Mouse (Mus musculus): ENCODE results near the gene Egfr. TPM values are rescaled to one million over a fixed set of nuclear protein-coding genes. Genes with fewer than 3 reads are reported as not detected.

Egfr gene
- total and polyA plus RNA-seq, 3 experiments = 0.26 TPM; not detected in 2

DNA sequence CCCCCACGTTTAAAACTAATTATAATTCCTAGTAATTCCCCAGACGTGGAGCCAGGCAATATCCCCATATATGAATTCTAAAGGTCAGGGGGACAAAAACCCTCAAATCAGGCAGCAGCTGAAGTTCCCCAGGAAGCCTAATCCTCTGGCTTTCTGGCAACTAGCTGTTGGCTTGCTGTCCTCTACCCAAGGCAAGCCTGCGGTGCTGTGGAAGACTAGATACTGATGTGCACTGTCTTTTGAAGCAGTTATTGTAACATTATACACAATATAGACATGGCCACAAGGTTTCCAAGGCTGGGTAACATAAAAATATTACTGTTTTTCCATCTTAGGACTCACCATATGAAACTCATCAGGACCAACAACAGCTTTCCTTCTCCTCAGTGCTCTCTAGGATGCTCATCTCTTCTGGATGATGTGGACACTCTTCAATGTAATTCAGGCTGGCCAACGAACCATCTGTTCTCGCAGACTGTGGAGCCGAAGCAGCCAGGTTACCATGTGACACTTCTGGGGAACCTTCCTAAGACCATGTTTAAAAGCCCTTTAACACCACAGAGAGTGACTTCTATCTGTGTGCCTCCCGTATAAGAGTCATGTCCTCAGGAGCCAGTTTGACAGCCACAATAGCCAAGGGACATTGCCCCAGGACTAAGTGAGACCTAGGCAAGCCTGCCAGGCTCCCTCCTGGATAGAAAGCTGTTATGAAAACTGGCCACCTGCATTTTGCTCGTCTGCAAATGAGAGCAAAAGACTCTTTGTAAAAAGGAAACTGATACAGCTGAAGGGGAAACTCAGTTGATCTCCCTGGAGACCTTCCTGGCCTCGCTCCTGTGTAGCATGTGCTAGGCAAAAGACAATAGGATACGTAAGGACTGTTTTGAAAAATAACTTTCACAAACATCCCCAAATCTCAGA is 11.1 kb upstream of the Egfr start:
- H3K4me3 ChIP-seq (replicated peaks in 1 of 3; ENCODE audit: low read depth in 2 of 3, low read length in 2 of 3, poor library complexity in 1 of 3) = no peak overlapping the region
- peak overlapping the region; percentile 21 for H3K4me2 ChIP-seq (ENCODE audit: insufficient read depth, low read depth, poor library complexity, severe bottlenecking)
- H3K9me3 ChIP-seq (replicated peaks; ENCODE audit: low read length) = no peaks in the 10 kb centered on the region
- no peaks in the 10 kb centered on the region for H3K36me3 ChIP-seq (replicated peaks in 1 of 2; ENCODE audit: control insufficient read depth in 1 of 2, insufficient read depth in 1 of 2, low read length in 1 of 2)
- in situ Hi-C loops (cut with MboI; ENCODE audit: low pct_ligation_motif_present, low pct_unique_long_range_greater_than_20kb, low sequenced_read_pairs) = loop anchor here (25.0 kb wide), 1 partner anchor 196 kb away; no protein-coding TSS in a partner anchor
- dilution Hi-C loops (cut with MboI; ENCODE audit: extremely low pct_ligation_motif_present, extremely low pct_unique_long_range_greater_than_20kb, low sequenced_read_pairs) = no loop called here
- H3K79me2 ChIP-seq (replicated peaks; ENCODE audit: control insufficient read depth, extremely low read depth, insufficient read depth, poor library complexity, severe bottlenecking) = no peaks in the 10 kb centered on the region
- peaks cover 2 to 19% of the 10 kb centered on the region in 2 experiments for H3K4me1 ChIP-seq (ENCODE audit: control insufficient read depth in 1 of 2, insufficient read depth in 2 of 2)
- TF ChIP-seq BHLHE40 (IDR thresholded peaks at IDR 0.05; ENCODE audit: low read depth, low read length) (peak; percentile 88), ZKSCAN1 (IDR thresholded peaks at IDR 0.05; ENCODE audit: borderline replicate concordance, low read depth, low read length) (no peak), USF2 (conservative IDR thresholded peaks at IDR 0.05; ENCODE audit: low read depth, low read length) (no peak), POLR2AphosphoS2 (IDR thresholded peaks at IDR 0.05; ENCODE audit: low read depth, low read length) (no peak), MAZ (IDR thresholded peaks at IDR 0.05; ENCODE audit: low read depth, low read length) (no peak), NELFE (IDR thresholded peaks at IDR 0.05; ENCODE audit: low read depth, low read length) (no peak), JUN (IDR thresholded peaks at IDR 0.05; ENCODE audit: insufficient read depth, low read depth, low read length) (no peak), JUND (conservative IDR thresholded peaks at IDR 0.05; ENCODE audit: low read depth, low read length) (no peak), CHD1 (IDR thresholded peaks at IDR 0.05; ENCODE audit: low read depth, low read length) (no peak), MAX (IDR thresholded peaks at IDR 0.05; ENCODE audit: low read length) (peak; percentile 98), UBTF (IDR thresholded peaks at IDR 0.05; ENCODE audit: low read depth, low read length) (no peak), MAFK (IDR thresholded peaks at IDR 0.05; ENCODE audit: insufficient replicate concordance, low read length) (no peak; the same call in 1 of the 2 replicates), ELF1 (IDR thresholded peaks at IDR 0.05; ENCODE audit: low read depth, low read length) (0 out of 2 replicates have a peak, but pooled peaks have one; percentile 8), EP300 (IDR thresholded peaks at IDR 0.05; ENCODE audit: low read length) (peak; percentile 89), KAT2A (IDR thresholded peaks at IDR 0.05; ENCODE audit: insufficient replicate concordance, low read length) (no peak), TBP (conservative IDR thresholded peaks at IDR 0.05; ENCODE audit: low read depth, low read length) (no peak), MXI1 (IDR thresholded peaks at IDR 0.05; ENCODE audit: low read depth, low read length) (no peak), IRF4 (IDR thresholded peaks at IDR 0.05; ENCODE audit: low read depth, low read length) (peak; percentile 92), HCFC1 (IDR thresholded peaks at IDR 0.05; ENCODE audit: low read depth, low read length) (no peak), RAD21 (IDR thresholded peaks at IDR 0.05; ENCODE audit: low read depth, low read length) (no peak; the same call in none of the 2 replicates), TCF12 (IDR thresholded peaks at IDR 0.05; ENCODE audit: low read depth, low read length) (peak; percentile 80), RCOR1 (conservative IDR thresholded peaks at IDR 0.05; ENCODE audit: low read depth, low read length) (0 out of 2 replicates have a peak, but pooled peaks have one; percentile 62), ZMIZ1 (IDR thresholded peaks at IDR 0.05; ENCODE audit: low read depth, low read length) (no peak), POLR2A (IDR thresholded peaks at IDR 0.05; ENCODE audit: low read depth, low read length) (no peak), CTCF (conservative IDR thresholded peaks at IDR 0.05 in 1 of 2, IDR thresholded peaks at IDR 0.05 in 1 of 2; ENCODE audit: low read depth in 2 of 2, low read length in 2 of 2) (no peak), CHD2 (IDR thresholded peaks at IDR 0.05; ENCODE audit: low read length) (no peak), E2F4 (IDR thresholded peaks at IDR 0.05; ENCODE audit: insufficient replicate concordance, low read depth, low read length) (no peak), MYC (IDR thresholded peaks at IDR 0.05; ENCODE audit: low read depth, low read length) (peak; percentile 91), ETS1 (conservative IDR thresholded peaks at IDR 0.05; ENCODE audit: low read depth, low read length) (peak; percentile 83), NRF1 (IDR thresholded peaks at IDR 0.05; ENCODE audit: low read depth, low read length) (no peak), ZNF384 (IDR thresholded peaks at IDR 0.05; ENCODE audit: low read depth, low read length) (no peak), ZC3H11A (IDR thresholded peaks at IDR 0.05; ENCODE audit: low read depth, low read length) (no peak), GABPA (IDR thresholded peaks at IDR 0.05; ENCODE audit: insufficient replicate concordance, low read depth, low read length) (no peak), PAX5 (IDR thresholded peaks at IDR 0.05; ENCODE audit: low read length) (no peak), USF1 (IDR thresholded peaks at IDR 0.05; ENCODE audit: low read depth, low read length) (peak; percentile 6), SIN3A (IDR thresholded peaks at IDR 0.05; ENCODE audit: low read length) (no peak; the same call in 1 of the 2 replicates), MEF2A (IDR thresholded peaks at IDR 0.05; ENCODE audit: borderline replicate concordance, low read depth, low read length) (peak; percentile 57; the same call in 1 of the 2 replicates), SMC3 (IDR thresholded peaks at IDR 0.05; ENCODE audit: low read depth, low read length) (no peak)
- no peak overlapping the region for H3K27ac ChIP-seq (ENCODE audit: insufficient read depth, low read depth)
- no peak overlapping the region for H3K9ac ChIP-seq (ENCODE audit: insufficient read depth, low read depth)
- peaks cover 4% of the 10 kb centered on the region for H3K27me3 ChIP-seq (replicated peaks)
- DNase-seq (ENCODE audit: extremely low read depth) = peak; percentile 87

Measured in CH12.LX (cell line).